Mouse (Mus musculus) bone marrow macrophage, adult 2 months (primary cell): ENCODE results near the gene Arhgap6.

ENCODE experiments used
- CTCF ChIP-seq: IDR thresholded peaks from 2 replicates; pipeline ENCODE4 v1.5.1; 2012; ENCODE audit warnings: low read depth, mild to moderate bottlenecking, low read length, moderate library complexity
- POLR2A ChIP-seq: IDR thresholded peaks from 2 replicates; pipeline ENCODE4 v1.6.1; 2012; ENCODE audit warnings: mild to moderate bottlenecking, low read depth, low read length, borderline replicate concordance

GRCm38 (mm10) chrX:169261034-169261433 is 466.1 kb downstream of the Arhgap6 start:
- TF ChIP-seq CTCF (no peak), POLR2A (no peak)
